Mouse (Mus musculus) heart, postnatal 0 days (tissue): ENCODE measurements at regions not wholly inside any gene's neighbourhood (a gene's known extent, or its start where the extent isn't known, plus 50 kb on each side); places are given as distances from the start of the nearest gene placed in this dataset.
A peak's percentile ranks its signal among the peaks of the same experiment; 100 is the strongest.

Source experiments
- ATAC-seq: fragments of 200-750 bp; cut with Nextera tagmentation; 2 replicates; pipeline ENCODE4 v1.8.0; 2017; ENCODE audit warnings: low read depth, moderate number of reproducible peaks, moderate library complexity; ENCODE audit not compliant: insufficient read depth
- DNase-seq: peaks from one replicate; pipeline ENCODE4 v3.0.0-alpha.2; 2016; ENCODE audit warnings: low spot score
- H3K27ac ChIP-seq: fragments of 300-500 bp; sonication (generic); 2 replicates; pipeline ENCODE4 v1.5.1; 2014; ENCODE audit warnings: low read depth, mild to moderate bottlenecking
- H3K27me3 ChIP-seq: fragments of 300-500 bp; sonication (generic); 2 replicates; pipeline ENCODE4 v1.6.1; 2014; ENCODE audit warnings: low read length, mixed read lengths; ENCODE audit not compliant: control insufficient read depth, insufficient read depth
- H3K36me3 ChIP-seq: fragments of 300-500 bp; sonication (generic); replicated peaks from 2 replicates; pipeline ENCODE4 v1.6.1; 2014; ENCODE audit warnings: low read length, mixed read lengths; ENCODE audit not compliant: control insufficient read depth, insufficient read depth
- H3K4me1 ChIP-seq: fragments of 300-500 bp; sonication (generic); 2 replicates; pipeline ENCODE4 v1.6.1; 2014; ENCODE audit warnings: antibody characterized with exemption; ENCODE audit not compliant: control insufficient read depth, insufficient read depth
- H3K4me2 ChIP-seq: fragments of 300-500 bp; sonication (generic); 2 replicates; pipeline ENCODE4 v1.6.1; 2014; ENCODE audit warnings: low read depth, mild to moderate bottlenecking, low read length, moderate library complexity
- H3K4me3 ChIP-seq: fragments of 300-500 bp; sonication (generic); 2 replicates; pipeline ENCODE4 v1.5.1; 2014; ENCODE audit warnings: low read depth, low read length
- H3K9ac ChIP-seq: fragments of 300-500 bp; sonication (generic); replicated peaks from 2 replicates; pipeline ENCODE4 v1.6.1; 2014; ENCODE audit warnings: low read depth, low read length, mixed read lengths
- H3K9me3 ChIP-seq: fragments of 300-500 bp; sonication (generic); replicated peaks from 2 replicates; pipeline ENCODE4 v1.6.1; 2016; ENCODE audit warnings: low read length; ENCODE audit not compliant: control insufficient read depth
- CTCF ChIP-seq: IDR thresholded peaks from 2 replicates; pipeline ENCODE4 v1.5.1; 2016; ENCODE audit warnings: antibody characterized with exemption, control low read depth, low read depth
- EP300 ChIP-seq: IDR thresholded peaks from 2 replicates; pipeline ENCODE4 v1.6.1; 2016; ENCODE audit warnings: antibody characterized with exemption, low read depth
- WGBS: fragments of 180-500 bp; shearing (Covaris S2); extraction: QIAGEN DNeasy Blood & Tissue Kit; methylation state at CpG from one replicate; pipeline ENCODE4 v1.1.7; 2014; 5-methylcytosine and 5-hydroxymethylcytosine counted together

DNA sequence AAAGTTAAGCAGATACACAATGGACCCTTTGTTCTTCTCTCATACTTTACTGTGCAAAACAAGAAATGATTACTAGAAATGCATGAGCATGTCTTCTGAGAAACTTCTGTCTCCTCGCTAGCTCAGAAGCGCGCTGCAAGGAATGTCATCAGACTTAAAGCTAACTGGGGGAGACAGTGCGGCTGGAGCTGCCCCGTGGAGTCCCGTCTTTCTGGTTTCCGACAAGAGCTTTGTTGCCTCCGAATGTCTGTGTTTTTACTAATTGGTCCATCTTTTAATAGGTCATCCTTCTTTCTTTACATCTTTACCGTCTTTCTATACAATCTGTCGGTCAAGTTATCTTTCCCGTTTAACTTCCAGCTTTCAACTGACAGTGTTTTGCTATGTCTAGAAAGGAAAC lies 140.0 kb downstream of the Mycn start:
- Histone ChIP-seq H3K36me3 (no peaks in the 10 kb centered on the region), H3K9ac (no peak overlapping the region), H3K4me2 (no peak overlapping the region), H3K9me3 (no peaks in the 10 kb centered on the region), H3K4me3 (no peak overlapping the region), H3K4me1 (no peaks in the 10 kb centered on the region), H3K27me3 (no peaks in the 10 kb centered on the region), H3K27ac (no peak overlapping the region)
- WGBS, result 57% methylated on average over 11 of the region's 11 CpGs
- TF ChIP-seq CTCF, result no peak
- no peak for TF ChIP-seq EP300
- no peak for DNase-seq
- no peak for ATAC-seq

GRCm38 (mm10) chr12:12800120-12800519 lies 141.6 kb downstream of the Mycn start:
- H3K4me3 ChIP-seq, result no peak overlapping the region
- H3K27me3 ChIP-seq, result no peaks in the 10 kb centered on the region
- 78% methylated on average over 6 of the region's 6 CpGs for WGBS
- no peak for DNase-seq
- no peak for TF ChIP-seq EP300
- TF ChIP-seq CTCF, result no peak
- H3K27ac ChIP-seq, result no peak overlapping the region
- H3K4me2 ChIP-seq, result no peak overlapping the region
- no peak overlapping the region for H3K9ac ChIP-seq
- no peaks in the 10 kb centered on the region for H3K36me3 ChIP-seq
- no peaks in the 10 kb centered on the region for H3K9me3 ChIP-seq
- ATAC-seq, result no peak
- H3K4me1 ChIP-seq, result no peaks in the 10 kb centered on the region

DNA sequence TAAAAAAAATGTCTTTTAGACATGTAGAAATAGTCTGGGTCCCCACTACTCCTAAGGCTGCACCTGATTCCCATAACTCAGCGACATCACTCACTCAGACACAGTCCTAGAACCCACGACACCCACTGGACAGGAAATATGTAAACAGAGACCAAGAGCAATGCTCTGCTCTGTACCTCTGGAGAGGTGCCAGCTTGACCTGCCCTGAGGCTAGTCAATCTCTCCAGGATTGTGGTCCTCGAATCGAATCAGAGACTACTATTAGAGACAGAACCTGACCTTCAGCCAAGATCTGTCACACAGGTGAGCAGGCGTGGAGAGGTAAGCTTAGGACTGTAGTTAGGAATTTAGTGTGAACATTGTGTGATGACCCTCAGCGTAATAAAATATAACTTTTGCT lies 152.7 kb downstream of the Mycn start:
- H3K27me3 ChIP-seq, result no peaks in the 10 kb centered on the region
- no peaks in the 10 kb centered on the region for H3K4me1 ChIP-seq
- no peak overlapping the region for H3K9ac ChIP-seq
- TF ChIP-seq CTCF (no peak), EP300 (no peak)
- WGBS, result 91% methylated on average over 6 of the region's 6 CpGs
- no peaks in the 10 kb centered on the region for H3K36me3 ChIP-seq
- no peaks in the 10 kb centered on the region for H3K9me3 ChIP-seq
- H3K27ac ChIP-seq, result no peak overlapping the region
- no peak overlapping the region for H3K4me3 ChIP-seq
- ATAC-seq (no peak), DNase-seq (no peak)
- H3K4me2 ChIP-seq, result no peak overlapping the region

DNA sequence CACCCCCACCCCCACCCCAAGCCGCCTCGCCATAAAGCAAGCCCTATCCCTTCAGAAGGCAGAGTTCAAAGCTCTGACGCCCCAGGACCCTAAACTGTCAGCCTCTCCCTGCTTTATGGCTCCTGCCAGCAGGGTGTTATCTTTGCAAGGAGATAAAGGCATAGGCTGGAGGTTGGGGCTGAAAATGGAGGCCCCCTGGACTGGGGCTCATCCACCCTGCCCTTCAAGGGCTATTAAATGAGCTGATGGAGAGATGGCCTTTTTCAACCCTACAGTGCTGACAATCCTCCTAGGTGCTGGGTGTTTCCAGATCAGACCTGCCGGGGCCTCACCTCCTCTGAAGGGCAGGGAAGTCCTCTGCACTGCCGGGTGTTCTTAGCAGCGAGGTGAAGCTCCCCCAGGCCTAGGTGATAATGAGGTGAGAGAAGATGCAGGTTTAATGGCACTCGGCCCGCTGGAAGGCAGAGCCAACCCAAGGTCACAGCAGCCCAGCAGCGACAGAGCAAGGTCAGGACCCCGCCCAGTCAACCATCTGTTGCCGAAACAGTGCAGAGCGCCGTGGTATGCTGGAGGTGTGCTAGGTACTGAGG lies 153.4 kb downstream of the Mycn start:
- no peaks in the 10 kb centered on the region for H3K27me3 ChIP-seq
- TF ChIP-seq EP300 (no peak), CTCF (no peak)
- H3K4me1 ChIP-seq, result no peaks in the 10 kb centered on the region
- H3K4me2 ChIP-seq, result peak overlapping the region; percentile 50
- 34% methylated on average over 13 of the region's 13 CpGs for WGBS
- H3K9ac ChIP-seq, result no peak overlapping the region
- 0 out of 2 replicates have a peak overlapping the region, but pooled peaks have one; percentile 17 for H3K4me3 ChIP-seq
- ATAC-seq (no peak), DNase-seq (no peak)
- H3K9me3 ChIP-seq, result no peaks in the 10 kb centered on the region
- no peak overlapping the region for H3K27ac ChIP-seq
- no peaks in the 10 kb centered on the region for H3K36me3 ChIP-seq

DNA sequence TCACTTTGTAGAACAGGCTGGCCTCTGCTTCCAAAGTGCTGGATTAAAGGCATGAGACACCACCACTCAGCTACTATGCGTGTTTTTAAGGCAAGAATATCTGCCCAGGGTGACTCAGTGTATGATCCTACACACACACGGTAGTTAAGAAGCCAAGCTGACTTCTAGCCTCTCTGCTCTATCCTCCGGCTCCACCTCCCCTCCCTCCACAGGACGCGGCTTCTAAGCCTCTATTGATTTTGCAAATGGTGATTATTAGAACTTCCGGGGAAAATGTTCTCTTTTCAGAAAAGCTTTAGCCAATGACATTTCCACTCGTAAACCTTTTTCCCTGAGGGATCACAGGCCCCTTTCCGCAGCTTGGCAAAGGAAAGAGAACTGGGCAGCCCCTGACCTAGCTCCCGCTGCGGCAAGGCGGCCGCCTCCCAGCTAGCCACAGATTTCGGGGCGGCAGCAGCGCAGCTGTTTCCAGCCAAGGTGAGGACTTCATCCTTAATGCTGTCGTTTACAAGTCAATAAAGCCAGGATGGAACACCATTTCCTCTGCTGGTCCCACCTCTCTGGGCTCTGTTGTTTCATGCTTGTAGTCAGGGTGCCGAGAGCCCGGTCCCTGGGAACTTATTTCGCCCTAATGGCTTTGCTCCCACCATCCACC lies 154.0 kb downstream of the Mycn start:
- no peak for ATAC-seq
- TF ChIP-seq EP300 (no peak), CTCF (no peak)
- H3K4me1 ChIP-seq, result no peaks in the 10 kb centered on the region

GRCm38 (mm10) chr12:12787161-12787560 lies 154.6 kb downstream of the Mycn start:
- TF ChIP-seq EP300, result no peak
- TF ChIP-seq CTCF, result no peak
- no peak overlapping the region for H3K9ac ChIP-seq
- 77% methylated on average over 4 of the region's 4 CpGs for WGBS
- H3K4me1 ChIP-seq, result no peaks in the 10 kb centered on the region
- no peak overlapping the region for H3K4me2 ChIP-seq
- no peak for DNase-seq
- no peaks in the 10 kb centered on the region for H3K36me3 ChIP-seq
- no peaks in the 10 kb centered on the region for H3K9me3 ChIP-seq
- ATAC-seq, result no peak
- no peak overlapping the region for H3K27ac ChIP-seq
- no peaks in the 10 kb centered on the region for H3K27me3 ChIP-seq
- no peak overlapping the region for H3K4me3 ChIP-seq

More for the DNA sequence above, 154.0 kb downstream of the Mycn start:
- DNase-seq, result no peak
- Histone ChIP-seq H3K9me3 (no peaks in the 10 kb centered on the region), H3K36me3 (no peaks in the 10 kb centered on the region), H3K27ac (no peak overlapping the region), H3K9ac (no peak overlapping the region), H3K4me2 (peak overlapping the region; percentile 50), H3K27me3 (no peaks in the 10 kb centered on the region), H3K4me3 (0 out of 2 replicates have a peak overlapping the region, but pooled peaks have one; percentile 17)
- whole genome bisulfite sequencing, result 26% methylated on average over 19 of the region's 19 CpGs
